Mouse (Mus musculus) midbrain, embryonic 12.5 days (tissue): ENCODE results near the gene Phc3. TPM values are rescaled to one million over a fixed set of nuclear protein-coding genes. Genes with fewer than 3 reads are reported as not detected.
A peak's percentile ranks its signal among the peaks of the same experiment; 100 is the strongest.

Experiments used
- ATAC-seq: fragments of 200-750 bp; cut with Nextera tagmentation; 2 replicates; pipeline ENCODE4 v1.8.0; 2017; ENCODE audit warnings: low read depth, moderate TSS enrichment, moderate library complexity; ENCODE audit not compliant: low FRiP score
- H3K27ac ChIP-seq: fragments of 300-500 bp; sonication (generic); replicated peaks from 2 replicates; pipeline ENCODE4 v1.5.1; 2016; ENCODE audit warnings: mild to moderate bottlenecking
- H3K27me3 ChIP-seq: fragments of 300-500 bp; sonication (generic); 2 replicates; pipeline ENCODE4 v1.6.1; 2016; ENCODE audit warnings: mild to moderate bottlenecking
- H3K36me3 ChIP-seq: fragments of 300-500 bp; sonication (generic); 2 replicates; pipeline ENCODE4 v1.6.1; 2016
- H3K4me1 ChIP-seq: fragments of 300-500 bp; sonication (generic); 2 replicates; pipeline ENCODE4 v1.6.1; 2016
- H3K4me2 ChIP-seq: fragments of 300-500 bp; sonication (generic); replicated peaks from 2 replicates; pipeline ENCODE4 v1.6.1; 2016; ENCODE audit warnings: mild to moderate bottlenecking, moderate library complexity
- H3K4me3 ChIP-seq: fragments of 300-500 bp; sonication (generic); 2 replicates; pipeline ENCODE4 v1.5.1; 2016; ENCODE audit warnings: mild to moderate bottlenecking
- H3K9ac ChIP-seq: fragments of 300-500 bp; sonication (generic); replicated peaks from 2 replicates; pipeline ENCODE4 v1.6.1; 2016; ENCODE audit warnings: mild to moderate bottlenecking, moderate library complexity
- H3K9me3 ChIP-seq: fragments of 300-500 bp; sonication (generic); 2 replicates; pipeline ENCODE4 v1.6.1; 2016; ENCODE audit warnings: mild to moderate bottlenecking
- WGBS: fragments of 180-500 bp; shearing (Covaris S2); methylation state at CpG from one replicate; pipeline ENCODE4 v1.1.7; 2016; 5-methylcytosine and 5-hydroxymethylcytosine counted together
- polyA plus RNA-seq: library from polyadenylated mRNA; unstranded; fragments of >200 nt; fragmentation: Nextera tagmentation; extraction: Ambion mirVana; gene quantifications from 2 replicates; pipeline ENCODE4 v1.2.1, GENCODE M21; 2016

Phc3 gene
- polyA plus RNA-seq, 1 experiment from 2014 or later, result 5.8 TPM

- H3K27ac ChIP-seq, result peak overlapping the region; percentile 84
- peak overlapping the region; percentile 96 for H3K4me3 ChIP-seq
- H3K4me2 ChIP-seq, result peak overlapping the region; percentile 69
- no peaks in the 10 kb centered on the region for H3K27me3 ChIP-seq
- WGBS, result under 1% methylated on average over 54 of the region's 54 CpGs
- H3K9ac ChIP-seq, result peak overlapping the region; percentile 97
- peaks cover 8% of the 10 kb centered on the region for H3K4me1 ChIP-seq
- ATAC-seq, result peak; percentile 71
- peaks cover 21% of the 10 kb centered on the region for H3K36me3 ChIP-seq
- no peaks in the 10 kb centered on the region for H3K9me3 ChIP-seq
Observed at GRCm38 (mm10) chr3:30968531-30969092, 603 bp downstream of the Phc3 start.

GRCm38 (mm10) chr3:30965644-30966043 lies 3.6 kb downstream of the Phc3 start:
- no peak overlapping the region for H3K4me3 ChIP-seq
- H3K27me3 ChIP-seq, result no peaks in the 10 kb centered on the region
- no peaks in the 10 kb centered on the region for H3K9me3 ChIP-seq
- WGBS, result 93% methylated on average over 13 of the region's 13 CpGs
- ATAC-seq, result no peak
- H3K4me1 ChIP-seq, result peaks cover 8% of the 10 kb centered on the region
- no peak overlapping the region for H3K4me2 ChIP-seq
- H3K36me3 ChIP-seq, result peaks cover 40% of the 10 kb centered on the region
- no peak overlapping the region for H3K9ac ChIP-seq
- no peak overlapping the region for H3K27ac ChIP-seq

- Histone ChIP-seq H3K27ac (no peak overlapping the region), H3K4me1 (peaks cover 8% of the 10 kb centered on the region), H3K9me3 (no peaks in the 10 kb centered on the region), H3K9ac (no peak overlapping the region), H3K4me3 (no peak overlapping the region), H3K27me3 (no peaks in the 10 kb centered on the region), H3K36me3 (peaks cover 54% of the 10 kb centered on the region), H3K4me2 (no peak overlapping the region)
- no peak for ATAC-seq
- 94% methylated on average over 3 of the region's 3 CpGs for WGBS
Observed at GRCm38 (mm10) chr3:30964216-30964615, 5.0 kb downstream of the Phc3 start.

- peaks cover 64% of the 10 kb centered on the region for H3K36me3 ChIP-seq
- H3K4me1 ChIP-seq, result peaks cover 4% of the 10 kb centered on the region
- no peak overlapping the region for H3K9ac ChIP-seq
- no peak overlapping the region for H3K4me3 ChIP-seq
- no peaks in the 10 kb centered on the region for H3K9me3 ChIP-seq
- ATAC-seq, result no peak
- no peak overlapping the region for H3K4me2 ChIP-seq
- no peaks in the 10 kb centered on the region for H3K27me3 ChIP-seq
- no peak overlapping the region for H3K27ac ChIP-seq
- 88% methylated on average over 4 of the region's 4 CpGs for WGBS
Observed at GRCm38 (mm10) chr3:30963100-30963499, 6.1 kb downstream of the Phc3 start.

- ATAC-seq, result no peak
- Histone ChIP-seq H3K27ac (no peak overlapping the region), H3K4me2 (no peak overlapping the region), H3K4me3 (no peak overlapping the region), H3K9ac (no peak overlapping the region), H3K36me3 (peaks cover 68% of the 10 kb centered on the region), H3K9me3 (no peaks in the 10 kb centered on the region), H3K4me1 (no peaks in the 10 kb centered on the region; the same call in 1 of the 2 replicates), H3K27me3 (no peaks in the 10 kb centered on the region)
- WGBS, result 84% methylated on average over 7 of the region's 7 CpGs
Observed at GRCm38 (mm10) chr3:30959868-30960831, 9.1 kb downstream of the Phc3 start.

GRCm38 (mm10) chr3:30958709-30959108 lies 10.5 kb downstream of the Phc3 start:
- Histone ChIP-seq H3K4me3 (no peak overlapping the region), H3K27me3 (no peaks in the 10 kb centered on the region), H3K27ac (no peak overlapping the region), H3K36me3 (peaks cover 64% of the 10 kb centered on the region), H3K9ac (no peak overlapping the region), H3K4me2 (no peak overlapping the region), H3K9me3 (no peaks in the 10 kb centered on the region), H3K4me1 (no peaks in the 10 kb centered on the region; the same call in 1 of the 2 replicates)
- ATAC-seq, result no peak
- 83% methylated on average over 2 of the region's 2 CpGs for WGBS

GRCm38 (mm10) chr3:30956327-30956726 lies 12.9 kb downstream of the Phc3 start:
- H3K4me1 ChIP-seq, result no peaks in the 10 kb centered on the region; the same call in 1 of the 2 replicates
- H3K9me3 ChIP-seq, result no peaks in the 10 kb centered on the region
- no peak overlapping the region for H3K9ac ChIP-seq
- no peak overlapping the region for H3K27ac ChIP-seq
- WGBS, result 94% methylated on average over 6 of the region's 6 CpGs
- H3K36me3 ChIP-seq, result peaks cover 53% of the 10 kb centered on the region
- no peak overlapping the region for H3K4me2 ChIP-seq
- ATAC-seq, result no peak
- no peak overlapping the region for H3K4me3 ChIP-seq
- no peaks in the 10 kb centered on the region for H3K27me3 ChIP-seq

GRCm38 (mm10) chr3:30952273-30953070 lies 16.7 kb downstream of the Phc3 start:
- H3K9ac ChIP-seq, result no peak overlapping the region
- H3K4me2 ChIP-seq, result no peak overlapping the region
- WGBS, result 93% methylated on average over 12 of the region's 12 CpGs
- H3K36me3 ChIP-seq, result peaks cover 35% of the 10 kb centered on the region
- H3K27me3 ChIP-seq, result no peaks in the 10 kb centered on the region
- no peak for ATAC-seq
- no peaks in the 10 kb centered on the region for H3K4me1 ChIP-seq
- H3K9me3 ChIP-seq, result no peaks in the 10 kb centered on the region
- no peak overlapping the region for H3K27ac ChIP-seq
- H3K4me3 ChIP-seq, result no peak overlapping the region

GRCm38 (mm10) chr3:30951652-30952051 lies 17.6 kb downstream of the Phc3 start:
- no peaks in the 10 kb centered on the region for H3K4me1 ChIP-seq
- no peaks in the 10 kb centered on the region for H3K27me3 ChIP-seq
- H3K4me3 ChIP-seq, result no peak overlapping the region
- no peak overlapping the region for H3K4me2 ChIP-seq
- H3K36me3 ChIP-seq, result peaks cover 33% of the 10 kb centered on the region
- 93% methylated on average over 3 of the region's 3 CpGs for WGBS
- ATAC-seq, result no peak
- no peak overlapping the region for H3K9ac ChIP-seq
- no peak overlapping the region for H3K27ac ChIP-seq
- no peaks in the 10 kb centered on the region for H3K9me3 ChIP-seq

GRCm38 (mm10) chr3:30934384-30934783 lies 34.8 kb downstream of the Phc3 start:
- Histone ChIP-seq H3K9me3 (no peaks in the 10 kb centered on the region), H3K9ac (no peak overlapping the region), H3K4me1 (no peaks in the 10 kb centered on the region), H3K4me3 (no peak overlapping the region), H3K27me3 (no peaks in the 10 kb centered on the region), H3K4me2 (no peak overlapping the region), H3K36me3 (peaks cover 29% of the 10 kb centered on the region), H3K27ac (no peak overlapping the region)
- no peak for ATAC-seq

- Histone ChIP-seq H3K4me3 (no peak overlapping the region), H3K9ac (no peak overlapping the region), H3K4me2 (no peak overlapping the region), H3K27ac (no peak overlapping the region), H3K36me3 (peaks cover 34% of the 10 kb centered on the region), H3K27me3 (no peaks in the 10 kb centered on the region), H3K4me1 (no peaks in the 10 kb centered on the region), H3K9me3 (no peaks in the 10 kb centered on the region)
- WGBS, result 26% methylated on average over 3 of the region's 3 CpGs
- ATAC-seq, result no peak
Observed at GRCm38 (mm10) chr3:30929828-30930227, 39.4 kb downstream of the Phc3 start.

GRCm38 (mm10) chr3:30927664-30928063 lies 41.6 kb downstream of the Phc3 start:
- Histone ChIP-seq H3K4me2 (no peak overlapping the region), H3K36me3 (peaks cover 34% of the 10 kb centered on the region), H3K9ac (no peak overlapping the region), H3K27me3 (no peaks in the 10 kb centered on the region), H3K4me1 (no peaks in the 10 kb centered on the region), H3K9me3 (no peaks in the 10 kb centered on the region), H3K27ac (no peak overlapping the region), H3K4me3 (no peak overlapping the region)
- no peak for ATAC-seq
- 95% methylated on average over 3 of the region's 3 CpGs for WGBS
